Mouse (Mus musculus): ENCODE results near the gene Neil3. TPM values are rescaled to one million over a fixed set of nuclear protein-coding genes. Genes with fewer than 3 reads are reported as not detected.

Neil3 gene
- polyA plus RNA-seq, 1 experiment from 2014 or later: 31.9 TPM

DNA sequence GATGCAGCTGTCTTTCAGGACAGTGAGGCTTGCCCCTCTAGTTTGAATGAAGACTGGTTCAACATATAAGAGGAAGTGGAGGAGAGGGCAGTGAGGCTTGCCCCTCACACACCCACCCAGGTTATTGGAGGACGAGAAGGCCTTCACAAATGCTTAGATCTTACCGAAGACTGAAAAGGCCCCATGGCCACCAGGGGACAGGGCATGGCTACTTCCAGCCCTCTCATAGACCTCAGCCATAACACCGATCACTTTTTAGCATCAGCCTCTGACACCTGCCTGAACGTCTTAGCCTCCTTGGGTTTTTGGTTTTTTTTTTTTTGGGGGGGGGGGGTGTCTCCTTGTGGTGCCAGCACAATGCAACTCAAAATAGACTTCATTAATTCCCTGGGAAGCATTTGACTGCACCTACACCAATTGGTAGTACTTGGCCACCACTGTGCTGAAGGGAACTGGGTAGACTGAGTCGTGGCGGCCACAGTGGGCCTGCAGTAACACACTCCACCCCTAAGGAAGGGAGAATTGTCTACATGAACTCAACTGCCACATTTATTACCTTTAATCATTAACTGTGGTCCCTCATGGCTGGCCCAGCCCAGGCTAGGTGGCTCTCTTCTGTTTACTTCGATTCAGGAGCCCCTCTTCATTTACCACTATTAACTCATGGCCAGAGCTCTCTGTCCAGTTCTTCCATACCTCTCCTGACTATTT lies 25.1 kb downstream of the Neil3 start:
- no peak overlapping the region for H3K4me2 ChIP-seq (ENCODE audit: low read depth, low read length)
- H3K27ac ChIP-seq (ENCODE audit: low read length): no peak overlapping the region
- no peaks in the 10 kb centered on the region for H3K9me3 ChIP-seq (replicated peaks; ENCODE audit: control insufficient read depth, low read length)
- no peaks in the 10 kb centered on the region for H3K4me1 ChIP-seq (ENCODE audit: control insufficient read depth, low read depth, low read length)
- no peak overlapping the region for H3K4me3 ChIP-seq (ENCODE audit: low read depth, low read length)
- H3K9ac ChIP-seq (ENCODE audit: low read depth, low read length): no peak overlapping the region
- no peaks in the 10 kb centered on the region for H3K27me3 ChIP-seq (ENCODE audit: control insufficient read depth, insufficient read depth, low read depth, low read length)
- no peaks in the 10 kb centered on the region for H3K36me3 ChIP-seq (ENCODE audit: control insufficient read depth, insufficient read depth)
- peak; percentile 51; the same call in 1 of the 2 replicates for ATAC-seq (ENCODE audit: low read depth)
- WGBS (ENCODE audit: insufficient replicate concordance): 83% methylated on average over 7 of the region's 7 CpGs

- no peak overlapping the region for H3K9ac ChIP-seq (ENCODE audit: low read depth, low read length)
- no peak overlapping the region for H3K27ac ChIP-seq (ENCODE audit: low read length)
- no peaks in the 10 kb centered on the region for H3K9me3 ChIP-seq (replicated peaks; ENCODE audit: control insufficient read depth, low read length)
- no peaks in the 10 kb centered on the region for H3K27me3 ChIP-seq (ENCODE audit: control insufficient read depth, insufficient read depth, low read depth, low read length)
- no peak overlapping the region for H3K4me2 ChIP-seq (ENCODE audit: low read depth, low read length)
- ATAC-seq (ENCODE audit: low read depth): no peak
- no peak overlapping the region for H3K4me3 ChIP-seq (ENCODE audit: low read depth, low read length)
- no peaks in the 10 kb centered on the region for H3K4me1 ChIP-seq (ENCODE audit: control insufficient read depth, low read depth, low read length)
- H3K36me3 ChIP-seq (ENCODE audit: control insufficient read depth, insufficient read depth): no peaks in the 10 kb centered on the region
- WGBS (ENCODE audit: insufficient replicate concordance): 64% methylated on average over 7 of the region's 7 CpGs
These were observed 26.6 kb downstream of the Neil3 start for GRCm38 (mm10) chr8:53612297-53612696.

GRCm38 (mm10) chr8:53607040-53607439 lies 31.8 kb downstream of the Neil3 start:
- H3K4me3 ChIP-seq (ENCODE audit: low read depth, low read length): no peak overlapping the region
- ATAC-seq (ENCODE audit: low read depth): peak; percentile 87
- H3K9me3 ChIP-seq (replicated peaks; ENCODE audit: control insufficient read depth, low read length): no peaks in the 10 kb centered on the region
- no peak overlapping the region for H3K4me2 ChIP-seq (ENCODE audit: low read depth, low read length)
- H3K9ac ChIP-seq (ENCODE audit: low read depth, low read length): no peak overlapping the region
- H3K36me3 ChIP-seq (ENCODE audit: control insufficient read depth, insufficient read depth): peaks cover 6% of the 10 kb centered on the region; the same call in 1 of the 2 replicates
- no peak overlapping the region for H3K27ac ChIP-seq (ENCODE audit: low read length)
- WGBS (ENCODE audit: insufficient replicate concordance): 18% methylated on average over 3 of the region's 3 CpGs
- H3K27me3 ChIP-seq (ENCODE audit: control insufficient read depth, insufficient read depth, low read depth, low read length): no peaks in the 10 kb centered on the region
- no peaks in the 10 kb centered on the region for H3K4me1 ChIP-seq (ENCODE audit: control insufficient read depth, low read depth, low read length)

GRCm38 (mm10) chr8:53604906-53605305 lies 34.0 kb downstream of the Neil3 start:
- H3K27me3 ChIP-seq (ENCODE audit: control insufficient read depth, insufficient read depth, low read depth, low read length): no peaks in the 10 kb centered on the region
- WGBS (ENCODE audit: insufficient replicate concordance): 54% methylated on average over 5 of the region's 5 CpGs
- H3K9ac ChIP-seq (ENCODE audit: low read depth, low read length): no peak overlapping the region

DNA sequence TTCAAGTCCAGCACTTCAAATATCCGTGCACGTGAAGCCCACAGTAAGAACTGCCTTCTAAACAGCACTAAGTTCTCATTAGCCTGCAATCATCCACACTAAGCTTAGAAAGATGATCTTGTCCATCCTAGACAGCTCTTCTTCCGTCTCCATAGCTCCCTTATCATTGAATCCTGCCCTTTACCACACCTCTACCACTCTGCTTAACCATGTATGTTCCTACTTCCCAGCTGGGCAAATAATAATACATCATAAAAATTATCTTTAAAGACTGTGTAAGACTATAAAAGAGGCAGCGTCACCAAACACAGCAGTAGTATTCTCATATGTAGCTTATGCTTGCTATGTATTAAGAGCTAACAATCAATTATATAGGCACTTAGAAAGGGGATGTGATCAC lies 35.2 kb downstream of the Neil3 start:
- no peaks in the 10 kb centered on the region for H3K4me1 ChIP-seq (ENCODE audit: control insufficient read depth, low read depth, low read length)
- WGBS (ENCODE audit: insufficient replicate concordance): 72% methylated on average over 4 of the region's 4 CpGs
- H3K9ac ChIP-seq (ENCODE audit: low read depth, low read length): no peak overlapping the region
- peaks cover 17% of the 10 kb centered on the region for H3K36me3 ChIP-seq (ENCODE audit: control insufficient read depth, insufficient read depth)
- no peak for ATAC-seq (ENCODE audit: low read depth)
- H3K9me3 ChIP-seq (replicated peaks; ENCODE audit: control insufficient read depth, low read length): no peaks in the 10 kb centered on the region
- no peak overlapping the region for H3K4me2 ChIP-seq (ENCODE audit: low read depth, low read length)
- H3K4me3 ChIP-seq (ENCODE audit: low read depth, low read length): no peak overlapping the region
- no peak overlapping the region for H3K27ac ChIP-seq (ENCODE audit: low read length)
- no peaks in the 10 kb centered on the region for H3K27me3 ChIP-seq (ENCODE audit: control insufficient read depth, insufficient read depth, low read depth, low read length)

More at GRCm38 (mm10) chr8:53604906-53605305, 34.0 kb downstream of the Neil3 start:
- ATAC-seq (ENCODE audit: low read depth): peak; percentile 47; the same call in 1 of the 2 replicates
- Histone ChIP-seq H3K9me3 (replicated peaks; ENCODE audit: control insufficient read depth, low read length) (no peaks in the 10 kb centered on the region), H3K4me2 (ENCODE audit: low read depth, low read length) (no peak overlapping the region), H3K36me3 (ENCODE audit: control insufficient read depth, insufficient read depth) (peaks cover 11% of the 10 kb centered on the region; the same call in 1 of the 2 replicates), H3K27ac (ENCODE audit: low read length) (peak overlapping the region; percentile 29; the same call in 1 of the 2 replicates), H3K4me3 (ENCODE audit: low read depth, low read length) (no peak overlapping the region), H3K4me1 (ENCODE audit: control insufficient read depth, low read depth, low read length) (no peaks in the 10 kb centered on the region)

DNA sequence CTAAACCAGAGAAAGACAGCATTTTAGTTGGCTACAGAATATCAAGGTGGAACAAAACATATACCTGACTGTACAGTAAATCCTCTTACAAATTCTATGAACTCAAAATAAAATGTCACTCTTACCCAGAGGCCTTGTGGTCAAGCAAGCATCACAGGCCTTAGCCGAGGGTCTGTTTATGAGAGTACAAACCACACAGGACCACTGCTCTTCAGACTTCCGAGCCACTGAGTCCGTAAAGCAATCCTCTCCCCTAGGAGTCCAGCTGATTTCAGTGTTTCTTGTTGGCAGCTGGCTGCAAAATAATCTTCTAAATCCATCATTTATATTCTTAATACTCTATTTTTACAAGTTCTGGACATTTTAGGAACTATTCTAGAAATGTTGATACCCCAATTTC lies 38.0 kb downstream of the Neil3 start:
- no peaks in the 10 kb centered on the region for H3K9me3 ChIP-seq (replicated peaks; ENCODE audit: control insufficient read depth, low read length)
- H3K4me2 ChIP-seq (ENCODE audit: low read depth, low read length): no peak overlapping the region
- no peak overlapping the region for H3K9ac ChIP-seq (ENCODE audit: low read depth, low read length)
- WGBS (ENCODE audit: insufficient replicate concordance): 87% methylated on average over 3 of the region's 3 CpGs
- H3K27ac ChIP-seq (ENCODE audit: low read length): no peak overlapping the region
- H3K4me1 ChIP-seq (ENCODE audit: control insufficient read depth, low read depth, low read length): no peaks in the 10 kb centered on the region
- no peaks in the 10 kb centered on the region for H3K27me3 ChIP-seq (ENCODE audit: control insufficient read depth, insufficient read depth, low read depth, low read length)
- H3K4me3 ChIP-seq (ENCODE audit: low read depth, low read length): no peak overlapping the region
- no peak for ATAC-seq (ENCODE audit: low read depth)
- peaks cover 20% of the 10 kb centered on the region for H3K36me3 ChIP-seq (ENCODE audit: control insufficient read depth, insufficient read depth)

DNA sequence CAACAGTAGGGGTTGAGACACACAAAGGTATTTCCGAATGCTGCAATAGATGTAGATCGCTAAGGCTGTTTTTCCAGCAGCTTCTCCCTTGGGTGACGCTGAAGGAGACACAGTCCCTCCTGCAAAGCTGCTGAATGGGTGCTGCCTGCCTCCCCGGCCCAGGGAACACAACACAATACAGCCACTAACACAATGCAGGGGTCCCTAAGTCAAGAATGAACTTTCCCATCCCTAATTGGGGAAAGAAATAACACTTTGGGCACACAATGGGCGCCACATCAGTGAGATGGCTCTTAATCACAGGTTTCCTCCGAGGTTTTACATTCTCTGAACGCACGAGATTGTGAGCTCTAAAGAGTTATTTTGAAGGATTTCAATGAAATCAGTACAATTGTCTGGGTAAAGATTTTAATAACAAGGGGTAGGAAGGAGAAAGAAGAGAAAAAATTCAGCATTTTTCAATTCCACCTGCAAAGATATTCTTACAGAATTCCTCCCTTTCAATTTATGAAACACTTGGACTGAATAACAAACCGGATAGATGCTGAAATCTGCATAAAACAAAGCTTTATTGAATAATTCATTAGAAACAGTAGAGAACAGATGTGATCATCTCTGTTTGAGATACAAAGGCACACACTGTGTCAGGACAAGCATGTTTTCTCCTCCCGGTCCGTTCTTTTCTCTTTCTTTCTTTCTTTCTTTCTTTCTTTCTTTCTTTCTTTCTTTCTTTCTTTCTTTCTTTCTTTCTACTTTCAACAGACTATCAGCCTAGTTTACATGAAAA lies 38.6 kb downstream of the Neil3 start:
- Histone ChIP-seq H3K4me1 (ENCODE audit: control insufficient read depth, low read depth, low read length) (no peaks in the 10 kb centered on the region), H3K27ac (ENCODE audit: low read length) (no peak overlapping the region), H3K9me3 (replicated peaks; ENCODE audit: control insufficient read depth, low read length) (no peaks in the 10 kb centered on the region), H3K27me3 (ENCODE audit: control insufficient read depth, insufficient read depth, low read depth, low read length) (no peaks in the 10 kb centered on the region), H3K9ac (ENCODE audit: low read depth, low read length) (no peak overlapping the region), H3K4me2 (ENCODE audit: low read depth, low read length) (no peak overlapping the region), H3K36me3 (ENCODE audit: control insufficient read depth, insufficient read depth) (peaks cover 17% of the 10 kb centered on the region), H3K4me3 (ENCODE audit: low read depth, low read length) (no peak overlapping the region)
- no peak for ATAC-seq (ENCODE audit: low read depth)
- 90% methylated on average over 11 of the region's 11 CpGs for WGBS (ENCODE audit: insufficient replicate concordance)

- Histone ChIP-seq H3K36me3 (ENCODE audit: control insufficient read depth, insufficient read depth) (peaks cover 15% of the 10 kb centered on the region), H3K4me3 (ENCODE audit: low read depth, low read length) (no peak overlapping the region)
These were observed 40.8 kb downstream of the Neil3 start for GRCm38 (mm10) chr8:53598101-53598500.

DNA sequence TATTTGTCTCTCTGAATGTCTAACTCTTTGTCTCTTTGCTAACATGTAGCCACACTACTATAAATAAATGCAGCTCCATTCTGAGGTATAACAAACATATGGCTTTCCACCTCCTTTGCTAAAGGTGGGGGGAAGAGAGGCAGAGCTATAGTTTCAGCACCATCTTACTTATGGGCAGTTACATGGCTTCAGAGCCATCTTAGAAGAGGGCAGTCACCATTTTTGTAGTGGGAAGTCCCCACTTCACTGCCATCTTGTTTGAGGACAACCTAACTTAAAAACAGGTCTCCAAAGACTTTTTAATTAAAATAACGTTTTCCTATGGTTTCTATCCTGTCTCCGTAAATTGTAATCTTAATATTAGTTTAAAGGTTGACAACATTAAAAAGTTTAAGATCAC lies 47.1 kb downstream of the Neil3 start:
- Histone ChIP-seq H3K4me3 (ENCODE audit: low read depth, low read length) (no peak overlapping the region), H3K27me3 (ENCODE audit: control insufficient read depth, insufficient read depth, low read depth, low read length) (no peaks in the 10 kb centered on the region), H3K36me3 (ENCODE audit: control insufficient read depth, insufficient read depth) (peaks cover 2% of the 10 kb centered on the region; the same call in 1 of the 2 replicates), H3K4me1 (ENCODE audit: control insufficient read depth, low read depth, low read length) (no peaks in the 10 kb centered on the region), H3K9me3 (replicated peaks; ENCODE audit: control insufficient read depth, low read length) (no peaks in the 10 kb centered on the region), H3K9ac (ENCODE audit: low read depth, low read length) (no peak overlapping the region), H3K4me2 (ENCODE audit: low read depth, low read length) (no peak overlapping the region), H3K27ac (ENCODE audit: low read length) (no peak overlapping the region)
- ATAC-seq (ENCODE audit: low read depth): no peak
- WGBS (ENCODE audit: insufficient replicate concordance): 77% methylated on average over 2 of the region's 2 CpGs

More at GRCm38 (mm10) chr8:53598101-53598500, 40.8 kb downstream of the Neil3 start:
- no peak overlapping the region for H3K27ac ChIP-seq (ENCODE audit: low read length)
- no peak for ATAC-seq (ENCODE audit: low read depth)
- no peaks in the 10 kb centered on the region for H3K4me1 ChIP-seq (ENCODE audit: control insufficient read depth, low read depth, low read length)
- no peak overlapping the region for H3K9ac ChIP-seq (ENCODE audit: low read depth, low read length)
- H3K9me3 ChIP-seq (replicated peaks; ENCODE audit: control insufficient read depth, low read length): no peaks in the 10 kb centered on the region
- no peaks in the 10 kb centered on the region for H3K27me3 ChIP-seq (ENCODE audit: control insufficient read depth, insufficient read depth, low read depth, low read length)
- 81% methylated on average over 1 of the region's 1 CpGs for WGBS (ENCODE audit: insufficient replicate concordance)
- no peak overlapping the region for H3K4me2 ChIP-seq (ENCODE audit: low read depth, low read length)

Measured in liver, embryonic 16.5 days (tissue).